In genomic region chr17:12782861-12783847, GRCm38 (mm10) we compare ENCODE assay signal across 8 mouse cellular contexts. TPM values are rescaled to one million over a fixed set of nuclear protein-coding genes. Genes with fewer than 3 reads are reported as not detected.
DNase-seq lines count a peak whose midpoint lies in the region; ATAC-seq and TF ChIP-seq lines count a peak whose summit lies in the region.

No protein-coding gene starts in this region.

- ATAC-seq in heart, embryonic 15.5 days (replicated peaks; ENCODE audit: insufficient number of reproducible peaks, insufficient read depth, low FRiP score, low read depth) = no peak
- peak; percentile 55 for ATAC-seq in megakaryocyte-erythroid progenitor cell, adult 5-6 weeks (replicated peaks; ENCODE audit: low FRiP score, low TSS enrichment, poor library complexity, severe bottlenecking)
- no peak for ATAC-seq in hindbrain, embryonic 12.5 days (ENCODE audit: low FRiP score)

- DNase-seq in gastrocnemius, adult 2 months = no peak
- no peak for DNase-seq in gastrocnemius, postnatal 25 days
- DNase-seq in CD4-positive, CD25-positive, alpha-beta regulatory T cell, adult 2 months (ENCODE audit: low read depth, low spot score) = peak; percentile 78
- no peak for DNase-seq in left cerebral cortex, adult 8-10 months (ENCODE audit: low spot score in 2 of 2)
- DNase-seq in embryo, embryonic 9.5 days (ENCODE audit: extremely low spot score) = no peak

- no peak overlapping the region for H3K4me2 ChIP-seq in heart, embryonic 15.5 days
- no peak overlapping the region for H3K4me2 ChIP-seq in hindbrain, embryonic 12.5 days (replicated peaks)

- H3K4me3 ChIP-seq in gastrocnemius, adult 2 months = no peak overlapping the region
- no peak overlapping the region for H3K4me3 ChIP-seq in heart, embryonic 15.5 days
- no peak overlapping the region for H3K4me3 ChIP-seq in hindbrain, embryonic 12.5 days

- peak overlapping the region; percentile 60 for H3K27ac ChIP-seq in gastrocnemius, adult 2 months
- H3K27ac ChIP-seq in heart, embryonic 15.5 days = peak overlapping the region; percentile 69
- no peak overlapping the region for H3K27ac ChIP-seq in hindbrain, embryonic 12.5 days

- peaks cover 12% of the 10 kb centered on the region for H3K36me3 ChIP-seq in heart, embryonic 15.5 days
- no peaks in the 10 kb centered on the region for H3K36me3 ChIP-seq in hindbrain, embryonic 12.5 days

- WGBS in heart, embryonic 15.5 days = 39% methylated on average over 11 of the region's 11 CpGs
- 79% methylated on average over 11 of the region's 11 CpGs for WGBS in hindbrain, embryonic 12.5 days

- peaks cover 64% of the 10 kb centered on the region for H3K4me1 ChIP-seq in heart, embryonic 15.5 days (replicated peaks)
- peaks cover 8% of the 10 kb centered on the region; the same call in 1 of the 2 replicates for H3K4me1 ChIP-seq in hindbrain, embryonic 12.5 days

- H3K9me3 ChIP-seq in heart, embryonic 15.5 days (replicated peaks) = no peaks in the 10 kb centered on the region
- no peaks in the 10 kb centered on the region for H3K9me3 ChIP-seq in hindbrain, embryonic 12.5 days (replicated peaks)

- intact Hi-C loops in gastrocnemius, adult 2 months (cut with DNase I) = no loop called here

- no peak for TF ChIP-seq CTCF in gastrocnemius, adult 2 months (IDR thresholded peaks at IDR 0.05)

- no peak overlapping the region for H3K9ac ChIP-seq in heart, embryonic 15.5 days
- no peak overlapping the region for H3K9ac ChIP-seq in hindbrain, embryonic 12.5 days

- no peaks in the 10 kb centered on the region for H3K27me3 ChIP-seq in heart, embryonic 15.5 days
- no peaks in the 10 kb centered on the region for H3K27me3 ChIP-seq in hindbrain, embryonic 12.5 days

RNA-seq across cellular contexts. Expression of gene Igf2r, which starts 13.7 kb away (rescaled TPM):
- total RNA-seq in gastrocnemius, adult 2 months (2021) = 10 to 100 TPM; 36.9 to 46.7 TPM
- 10 to 100 TPM; 44.6 to 45.8 TPM for total RNA-seq in gastrocnemius, postnatal 25 days (2021)
- 121 and 127 TPM in 2 replicates for polyA plus RNA-seq in heart, embryonic 15.5 days (2015; fragmentation: Nextera tagmentation; extraction: Ambion mirVana)
- 10.2 and 14.0 TPM in 2 replicates for total RNA-seq in megakaryocyte-erythroid progenitor cell, adult 5-6 weeks (2014; fragmentation: Nextera tagmentation)
- total RNA-seq in megakaryocyte-erythroid progenitor cell, adult 5-6 weeks (2017) = 15.3 and 19.7 TPM in 2 replicates
- 27.5 and 30.4 TPM in 2 replicates for polyA plus RNA-seq in hindbrain, embryonic 12.5 days (2016; fragmentation: Nextera tagmentation; extraction: Ambion mirVana)
- 10 to 100 TPM; 26.6 to 27.7 (median 27.2) TPM for total RNA-seq in left cerebral cortex, adult 8-10 months (2022)
